Mouse (Mus musculus): ENCODE results near the gene Erbin. TPM values are rescaled to one million over a fixed set of nuclear protein-coding genes. Genes with fewer than 3 reads are reported as not detected.

Gene Erbin
- total RNA-seq, 1 experiment = 10.6 TPM

GRCm38 (mm10) chr13:103875823-103876514 is 44.3 kb downstream of the Erbin start:
- H3K4me3 ChIP-seq (ENCODE audit: insufficient read depth in 1 of 2, low read depth in 1 of 2, low read length in 2 of 2, poor library complexity in 1 of 2, severe bottlenecking in 1 of 2) = no peak overlapping the region
- in situ Hi-C loops (cut with MboI; ENCODE audit: low sequenced_read_pairs in 2 of 2, unreplicated experiment in 2 of 2) = no loop called here
- no peak overlapping the region for H3K27ac ChIP-seq (ENCODE audit: insufficient read depth, low read depth, low read length, poor library complexity, severe bottlenecking)
- DNase-seq (ENCODE audit: low read depth, low spot score) = no peak
- H3K36me3 ChIP-seq (ENCODE audit: control insufficient read depth, insufficient read depth, low read length, poor library complexity, severe bottlenecking) = no peaks in the 10 kb centered on the region
- H3K9me3 ChIP-seq (ENCODE audit: control insufficient read depth, insufficient read depth, low read depth, low read length) = no peaks in the 10 kb centered on the region
- no peak overlapping the region for H3K9ac ChIP-seq (ENCODE audit: insufficient read depth, low read depth, low read length, poor library complexity, severe bottlenecking)
- TF ChIP-seq ZNF384 (IDR thresholded peaks at IDR 0.05; ENCODE audit: low read depth, low read length) = no peak
- no peak for TF ChIP-seq MAFK (IDR thresholded peaks at IDR 0.05; ENCODE audit: insufficient read depth, low read depth, low read length)
- no peak for TF ChIP-seq ZC3H11A (IDR thresholded peaks at IDR 0.05; ENCODE audit: borderline replicate concordance, low read depth, low read length)
- no peak for TF ChIP-seq HCFC1 (IDR thresholded peaks at IDR 0.05; ENCODE audit: borderline replicate concordance, insufficient read depth, low read length)
- TF ChIP-seq CHD2 (IDR thresholded peaks at IDR 0.05; ENCODE audit: low read depth, low read length) = no peak
- no peaks in the 10 kb centered on the region for H3K4me1 ChIP-seq (ENCODE audit: control insufficient read depth in 2 of 2, insufficient read depth in 2 of 2, low read length in 2 of 2, poor library complexity in 1 of 2)

- Histone ChIP-seq H3K9ac (ENCODE audit: insufficient read depth, low read depth, low read length, poor library complexity, severe bottlenecking) (no peak overlapping the region), H3K9me3 (ENCODE audit: control insufficient read depth, insufficient read depth, low read depth, low read length) (no peaks in the 10 kb centered on the region; the same call in 1 of the 2 replicates), H3K36me3 (ENCODE audit: control insufficient read depth, insufficient read depth, low read length, poor library complexity, severe bottlenecking) (no peaks in the 10 kb centered on the region), H3K4me1 (ENCODE audit: control insufficient read depth in 2 of 2, insufficient read depth in 2 of 2, low read length in 2 of 2, poor library complexity in 1 of 2) (no peaks in the 10 kb centered on the region), H3K4me3 (ENCODE audit: insufficient read depth in 1 of 2, low read depth in 1 of 2, low read length in 2 of 2, poor library complexity in 1 of 2, severe bottlenecking in 1 of 2) (no peak overlapping the region), H3K27ac (ENCODE audit: insufficient read depth, low read depth, low read length, poor library complexity, severe bottlenecking) (no peak overlapping the region)
- no peak for DNase-seq (ENCODE audit: low read depth, low spot score)
- in situ Hi-C loops (cut with MboI; ENCODE audit: low sequenced_read_pairs in 2 of 2, unreplicated experiment in 2 of 2) = no loop called here
- TF ChIP-seq MAFK (IDR thresholded peaks at IDR 0.05; ENCODE audit: insufficient read depth, low read depth, low read length) = no peak
Observed at GRCm38 (mm10) chr13:103870786-103871185, 49.5 kb downstream of the Erbin start.

- no peak overlapping the region for H3K9ac ChIP-seq (ENCODE audit: insufficient read depth, low read depth, low read length, poor library complexity, severe bottlenecking)
- TF ChIP-seq CHD2 (IDR thresholded peaks at IDR 0.05; ENCODE audit: low read depth, low read length) (no peak), ZNF384 (IDR thresholded peaks at IDR 0.05; ENCODE audit: low read depth, low read length) (no peak), HCFC1 (IDR thresholded peaks at IDR 0.05; ENCODE audit: borderline replicate concordance, insufficient read depth, low read length) (no peak), ZC3H11A (IDR thresholded peaks at IDR 0.05; ENCODE audit: borderline replicate concordance, low read depth, low read length) (no peak), MAFK (IDR thresholded peaks at IDR 0.05; ENCODE audit: insufficient read depth, low read depth, low read length) (no peak)
- no peak overlapping the region for H3K27ac ChIP-seq (ENCODE audit: insufficient read depth, low read depth, low read length, poor library complexity, severe bottlenecking)
- no peaks in the 10 kb centered on the region for H3K36me3 ChIP-seq (ENCODE audit: control insufficient read depth, insufficient read depth, low read length, poor library complexity, severe bottlenecking)
- no peaks in the 10 kb centered on the region; the same call in 1 of the 2 replicates for H3K9me3 ChIP-seq (ENCODE audit: control insufficient read depth, insufficient read depth, low read depth, low read length)
- H3K4me1 ChIP-seq (ENCODE audit: control insufficient read depth in 2 of 2, insufficient read depth in 2 of 2, low read length in 2 of 2, poor library complexity in 1 of 2) = no peaks in the 10 kb centered on the region
- no peak for DNase-seq (ENCODE audit: low read depth, low spot score)
- H3K4me3 ChIP-seq (ENCODE audit: insufficient read depth in 1 of 2, low read depth in 1 of 2, low read length in 2 of 2, poor library complexity in 1 of 2, severe bottlenecking in 1 of 2) = no peak overlapping the region
- in situ Hi-C loops (cut with MboI; ENCODE audit: low sequenced_read_pairs in 2 of 2, unreplicated experiment in 2 of 2) = no loop called here
Observed at GRCm38 (mm10) chr13:103870117-103870516, 50.2 kb downstream of the Erbin start.

- in situ Hi-C loops (cut with MboI; ENCODE audit: low sequenced_read_pairs in 2 of 2, unreplicated experiment in 2 of 2) = no loop called here
- TF ChIP-seq ZNF384 (IDR thresholded peaks at IDR 0.05; ENCODE audit: low read depth, low read length) = no peak
- no peak overlapping the region for H3K9ac ChIP-seq (ENCODE audit: insufficient read depth, low read depth, low read length, poor library complexity, severe bottlenecking)
- no peak for DNase-seq (ENCODE audit: low read depth, low spot score)
- no peak overlapping the region for H3K4me3 ChIP-seq (ENCODE audit: insufficient read depth in 1 of 2, low read depth in 1 of 2, low read length in 2 of 2, poor library complexity in 1 of 2, severe bottlenecking in 1 of 2)
- H3K9me3 ChIP-seq (ENCODE audit: control insufficient read depth, insufficient read depth, low read depth, low read length) = no peaks in the 10 kb centered on the region; the same call in 1 of the 2 replicates
- H3K36me3 ChIP-seq (ENCODE audit: control insufficient read depth, insufficient read depth, low read length, poor library complexity, severe bottlenecking) = no peaks in the 10 kb centered on the region
- H3K4me1 ChIP-seq (ENCODE audit: control insufficient read depth in 2 of 2, insufficient read depth in 2 of 2, low read length in 2 of 2, poor library complexity in 1 of 2) = no peaks in the 10 kb centered on the region
- H3K27ac ChIP-seq (ENCODE audit: insufficient read depth, low read depth, low read length, poor library complexity, severe bottlenecking) = no peak overlapping the region
Observed at GRCm38 (mm10) chr13:103868875-103869274, 51.4 kb downstream of the Erbin start.

- DNase-seq (ENCODE audit: low read depth, low spot score) = no peak
- Histone ChIP-seq H3K36me3 (ENCODE audit: control insufficient read depth, insufficient read depth, low read length, poor library complexity, severe bottlenecking) (no peaks in the 10 kb centered on the region; the same call in 1 of the 2 replicates), H3K4me3 (ENCODE audit: insufficient read depth in 1 of 2, low read depth in 1 of 2, low read length in 2 of 2, poor library complexity in 1 of 2, severe bottlenecking in 1 of 2) (no peak overlapping the region), H3K4me1 (ENCODE audit: control insufficient read depth in 2 of 2, insufficient read depth in 2 of 2, low read length in 2 of 2, poor library complexity in 1 of 2) (no peaks in the 10 kb centered on the region), H3K27ac (ENCODE audit: insufficient read depth, low read depth, low read length, poor library complexity, severe bottlenecking) (no peak overlapping the region), H3K9ac (ENCODE audit: insufficient read depth, low read depth, low read length, poor library complexity, severe bottlenecking) (no peak overlapping the region), H3K9me3 (ENCODE audit: control insufficient read depth, insufficient read depth, low read depth, low read length) (no peaks in the 10 kb centered on the region)
- in situ Hi-C loops (cut with MboI; ENCODE audit: low sequenced_read_pairs in 2 of 2, unreplicated experiment in 2 of 2) = no loop called here
- TF ChIP-seq CHD2 (IDR thresholded peaks at IDR 0.05; ENCODE audit: low read depth, low read length) = no peak
- TF ChIP-seq ZC3H11A (IDR thresholded peaks at IDR 0.05; ENCODE audit: borderline replicate concordance, low read depth, low read length) = no peak
- no peak for TF ChIP-seq HCFC1 (IDR thresholded peaks at IDR 0.05; ENCODE audit: borderline replicate concordance, insufficient read depth, low read length)
- no peak for TF ChIP-seq MAFK (IDR thresholded peaks at IDR 0.05; ENCODE audit: insufficient read depth, low read depth, low read length)
Observed at GRCm38 (mm10) chr13:103862041-103862440, 58.3 kb downstream of the Erbin start.

All from ES-E14 (cell line).